Mouse (Mus musculus) spleen, embryonic (tissue): ENCODE data around the gene Fuz.

Source experiments
- CTCF ChIA-PET: fragments of 350-600 bp; sonication (Branson Sonifier 250); formaldehyde crosslinking; loops from one replicate; lab custom pipeline; 2022; lab: Charles Lee

The Fuz gene

DNA sequence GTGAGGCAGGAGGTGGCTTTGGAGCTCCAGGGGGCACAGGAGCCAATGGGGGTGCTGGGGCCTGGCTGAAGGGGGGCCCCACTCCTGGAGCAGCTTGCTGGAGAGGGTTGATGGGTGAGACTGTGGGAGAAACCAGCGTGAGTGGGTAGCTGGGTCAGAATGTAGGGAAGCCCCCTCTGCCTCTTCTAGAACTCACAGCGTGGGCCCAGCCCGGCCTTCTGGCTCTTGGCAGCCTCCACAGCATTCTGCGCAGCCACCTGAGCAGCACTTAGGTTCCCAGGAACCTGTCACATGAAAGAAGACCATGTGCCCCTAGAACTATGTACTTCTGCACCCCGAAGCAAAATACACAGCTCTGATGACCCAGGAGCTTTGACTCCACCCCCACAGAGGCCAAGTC is 11.2 kb upstream of the Fuz start:
- CTCF ChIA-PET, result interaction anchor here (0.6 kb wide), 1 partner anchor 101 kb away, joined by 3 read pairs; no protein-coding TSS in a partner anchor

DNA sequence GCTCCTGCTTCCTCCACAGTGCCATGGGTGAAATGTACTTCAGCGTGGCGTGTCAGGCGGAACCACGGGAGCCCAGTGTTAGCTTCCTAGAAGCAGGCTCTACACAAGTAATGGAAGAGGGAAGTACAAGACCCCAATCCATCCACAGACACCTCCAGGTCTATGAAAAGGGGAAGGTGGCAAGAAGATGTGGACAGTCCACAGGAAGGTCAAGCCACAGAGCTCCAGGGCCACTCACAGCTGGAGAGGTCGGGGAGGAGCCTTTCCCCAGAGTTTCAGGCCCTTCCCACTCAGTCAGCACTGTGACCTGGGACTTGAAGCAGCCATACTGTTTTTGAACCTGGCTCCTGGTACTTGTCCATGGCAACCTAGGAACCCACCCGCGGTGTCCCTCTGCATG is 8.9 kb upstream of the Fuz start:
- CTCF ChIA-PET, result no interaction called here

DNA sequence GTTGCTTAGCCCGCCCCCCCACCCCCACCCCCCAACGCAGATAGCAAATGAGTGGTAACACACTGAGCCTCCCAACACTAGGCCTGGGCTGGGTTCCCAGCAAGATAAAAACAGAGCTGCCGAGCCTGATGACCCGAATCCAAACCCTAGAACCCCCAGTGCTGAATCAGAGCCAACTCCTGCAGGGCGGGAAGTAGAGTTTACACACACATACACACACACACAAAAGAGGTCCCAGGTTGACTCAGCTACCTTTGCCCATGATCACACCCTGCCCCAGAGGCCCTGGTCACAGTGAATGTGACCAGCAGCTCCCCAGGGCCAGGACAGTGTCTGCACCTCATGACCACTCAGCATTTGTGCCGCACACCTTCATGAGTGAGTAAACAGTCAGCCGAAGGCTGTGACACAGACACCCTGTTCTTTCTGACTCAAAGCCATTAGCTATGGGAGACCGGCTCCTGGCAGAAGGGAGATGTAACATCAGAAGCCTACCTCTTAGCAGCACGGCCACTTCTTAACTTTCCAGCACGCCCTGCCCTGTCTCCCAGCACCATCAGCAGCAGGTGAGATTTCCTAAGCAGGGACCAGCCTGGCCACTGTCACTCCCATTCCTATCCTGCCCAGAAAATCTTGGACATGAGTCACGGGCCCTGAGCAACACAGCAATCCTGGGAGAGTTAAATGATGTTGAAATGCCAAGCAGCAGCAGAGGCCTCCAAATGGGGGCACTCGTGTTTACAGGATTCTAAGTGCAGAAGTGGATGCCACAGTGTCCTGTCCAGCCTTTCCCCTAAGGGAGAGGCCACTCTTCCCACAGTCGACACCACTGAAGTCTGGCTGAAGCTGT is 7.4 kb upstream of the Fuz start:
- CTCF ChIA-PET, result no interaction called here

DNA sequence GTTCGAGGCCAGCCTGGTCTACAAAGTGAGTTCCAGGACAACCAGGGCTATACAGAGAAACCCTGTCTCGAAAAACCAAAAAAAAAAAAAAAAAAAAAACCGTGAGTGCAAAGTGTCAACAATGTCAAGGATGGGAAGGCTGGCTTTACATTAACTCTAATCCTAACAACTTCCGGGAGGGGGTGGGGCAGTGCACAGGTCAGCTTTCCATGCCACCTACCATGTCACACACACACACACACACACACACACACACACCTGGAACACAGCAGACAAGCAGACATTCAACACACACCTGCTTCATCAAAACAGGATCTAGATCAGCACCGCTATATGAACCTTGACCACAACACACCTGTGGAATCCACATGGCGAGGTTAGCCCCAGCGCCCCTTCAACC is 5.7 kb upstream of the Fuz start:
- CTCF ChIA-PET, result no interaction called here

DNA sequence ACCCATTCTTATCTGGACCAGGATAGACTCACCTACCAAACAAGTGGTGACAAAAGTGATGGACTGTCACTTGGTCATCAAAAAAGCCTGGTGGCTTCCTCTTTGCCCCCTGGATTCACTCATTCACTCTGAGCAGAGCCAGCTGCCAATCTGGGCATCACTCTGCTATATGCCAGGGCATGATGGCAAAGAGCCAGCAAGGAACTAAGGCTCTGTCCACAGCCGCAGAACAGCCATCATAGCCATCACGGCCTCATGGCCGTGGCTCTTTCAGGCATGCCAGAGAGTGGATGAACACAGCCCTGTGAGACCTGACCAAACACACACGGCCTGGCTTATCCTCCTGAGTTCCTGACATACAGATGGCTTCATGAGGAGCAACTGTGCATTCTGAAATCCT is 5.1 kb upstream of the Fuz start:
- CTCF ChIA-PET, result no interaction called here

DNA sequence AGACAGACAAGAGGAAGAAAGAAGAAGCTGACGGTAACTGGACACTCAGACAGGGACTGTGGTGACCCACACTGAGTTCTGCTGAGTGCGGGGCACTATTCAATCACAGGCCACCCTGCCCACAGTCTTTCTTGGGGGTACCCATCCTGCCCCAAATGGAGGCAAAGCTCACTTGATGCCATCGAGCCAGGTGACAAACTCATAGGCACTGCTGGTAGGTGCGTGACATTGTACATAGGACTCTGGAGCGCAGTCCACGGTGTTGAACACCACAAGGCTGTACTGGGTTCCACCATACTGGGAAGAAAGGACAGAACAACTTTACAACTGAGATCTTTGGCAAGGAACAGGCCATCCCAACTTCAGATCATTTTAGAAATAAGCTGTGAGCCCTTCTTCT is 4.3 kb upstream of the Fuz start:
- CTCF ChIA-PET, result interaction anchor here (0.6 to 1.4 kb wide), 3 partner anchors 22 to 670 kb away, joined by 3 read pairs; partner anchors contain the start of gene Ptov1

DNA sequence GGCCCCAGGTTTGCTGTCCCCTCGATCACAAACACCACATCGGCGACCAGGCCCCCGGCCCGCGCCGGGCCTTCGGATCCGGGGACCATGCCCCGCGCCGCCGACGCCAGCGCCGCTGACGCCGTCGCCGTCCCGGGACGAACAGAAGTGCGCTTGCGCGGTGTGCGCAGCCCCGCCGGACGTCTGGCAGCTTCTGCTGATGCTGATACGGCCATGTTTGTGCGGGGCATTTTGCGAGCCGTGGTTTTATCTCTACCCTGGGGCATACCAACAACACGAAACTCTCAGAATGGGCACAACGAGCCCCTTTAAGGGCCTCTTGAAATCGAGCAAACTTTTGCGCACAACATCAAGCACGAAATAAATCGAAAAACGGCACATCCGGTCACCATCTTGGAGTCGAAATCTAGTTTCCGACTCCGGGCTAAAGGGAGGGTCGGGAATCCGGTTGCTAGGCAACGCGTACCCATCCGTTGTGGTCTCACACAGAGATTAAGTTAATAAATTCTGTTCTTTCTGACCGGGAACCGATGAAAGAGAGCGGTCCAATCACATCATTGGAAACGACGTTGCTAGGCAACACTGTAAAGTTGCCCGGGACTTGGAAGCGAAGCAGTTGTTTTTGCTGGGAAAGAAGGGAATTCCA is 3.5 kb upstream of the Fuz start, which contains the start of gene Med25:
Gene Med25, minus strand, starts transcription at position 437 of the 646 bp plus-strand sequence.
- CTCF ChIA-PET, result interaction anchor here (0.6 to 1.4 kb wide), 3 partner anchors 23 to 669 kb away, joined by 3 read pairs; partner anchors contain the start of gene Ptov1

DNA sequence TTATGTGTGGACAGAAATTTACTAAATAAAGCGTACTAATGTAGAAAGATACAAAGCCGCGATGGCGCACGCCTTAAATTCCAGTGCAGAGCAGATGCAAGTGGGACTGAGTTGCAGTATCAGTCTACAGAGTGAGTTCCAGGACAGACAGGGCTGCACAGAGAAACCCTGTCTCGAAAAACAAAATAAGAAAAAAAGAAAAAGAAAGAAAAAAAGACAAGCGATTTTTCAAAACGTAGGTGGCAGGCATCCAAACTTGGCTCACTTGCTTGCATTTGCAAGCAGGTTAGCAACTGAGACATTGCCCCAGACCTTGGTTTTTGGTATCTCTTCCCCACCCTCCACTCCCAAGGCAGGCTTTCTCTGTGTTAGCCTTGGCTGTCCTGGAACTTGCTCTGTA is 2.7 kb upstream of the Fuz start:
- CTCF ChIA-PET, result no interaction called here

DNA sequence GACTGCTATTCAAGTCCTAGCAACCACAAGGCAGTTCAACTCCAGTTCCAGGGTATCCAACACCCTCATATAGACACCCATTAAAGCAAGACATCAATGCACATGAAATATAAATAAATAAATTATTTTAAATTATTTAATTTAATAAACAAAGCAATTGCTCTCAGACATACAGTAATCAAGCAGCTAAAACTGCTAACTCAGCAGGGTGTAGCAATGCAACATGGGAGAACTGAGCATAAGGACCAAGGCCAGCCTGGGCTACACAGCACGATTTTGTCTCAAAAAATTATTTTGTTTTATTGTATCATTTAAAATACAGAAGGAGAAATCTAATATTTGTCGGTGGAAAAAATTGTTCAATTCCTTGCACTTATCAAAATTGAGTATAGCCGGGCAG is 1.7 kb upstream of the Fuz start:
- CTCF ChIA-PET, result no interaction called here

DNA sequence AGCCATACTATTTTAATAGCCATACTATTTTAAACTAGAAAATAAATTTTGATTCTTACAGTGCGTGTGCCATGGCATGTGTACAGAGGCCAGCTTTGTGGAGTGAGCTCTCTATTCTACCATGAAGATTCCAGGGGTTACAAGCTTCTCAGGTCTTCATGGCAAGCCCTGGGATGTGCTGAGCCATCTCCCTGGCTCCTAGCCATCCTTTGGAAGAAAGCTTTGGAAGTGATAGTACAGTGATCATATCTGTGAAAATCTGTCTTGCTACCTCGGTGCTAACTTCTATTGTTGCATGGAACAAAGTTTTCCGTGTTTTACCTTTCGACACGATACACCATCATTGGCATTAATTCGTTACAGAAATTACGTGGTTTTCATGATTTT is 680 bp upstream of the Fuz start:
- CTCF ChIA-PET, result interaction anchor here (0.9 kb wide), 1 partner anchor 36 kb away, joined by 9 read pairs; no protein-coding TSS in a partner anchor

DNA sequence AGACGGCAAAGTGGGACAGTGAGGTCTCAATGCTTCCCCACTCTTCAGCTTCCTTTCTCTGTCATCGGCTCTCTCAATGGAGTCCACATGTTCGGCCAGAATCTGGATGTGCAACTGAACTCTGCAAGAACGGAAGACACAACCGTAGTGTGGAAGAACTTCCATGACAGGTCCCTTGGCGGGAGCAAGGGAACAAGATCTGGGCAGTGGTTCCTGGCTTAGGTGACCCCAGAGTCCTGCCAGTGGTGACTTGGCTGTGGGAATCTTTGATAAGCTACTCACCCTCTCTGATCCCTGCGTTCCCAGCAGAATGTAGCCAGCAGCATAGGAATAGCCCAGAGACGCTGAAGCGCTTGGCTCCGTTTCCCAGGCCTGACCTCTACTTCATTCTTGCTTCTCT is 620 bp downstream of the Fuz start:
- CTCF ChIA-PET, result interaction anchor here (1.4 kb wide), 1 partner anchor 24 kb away, joined by 3 read pairs; no protein-coding TSS in a partner anchor

DNA sequence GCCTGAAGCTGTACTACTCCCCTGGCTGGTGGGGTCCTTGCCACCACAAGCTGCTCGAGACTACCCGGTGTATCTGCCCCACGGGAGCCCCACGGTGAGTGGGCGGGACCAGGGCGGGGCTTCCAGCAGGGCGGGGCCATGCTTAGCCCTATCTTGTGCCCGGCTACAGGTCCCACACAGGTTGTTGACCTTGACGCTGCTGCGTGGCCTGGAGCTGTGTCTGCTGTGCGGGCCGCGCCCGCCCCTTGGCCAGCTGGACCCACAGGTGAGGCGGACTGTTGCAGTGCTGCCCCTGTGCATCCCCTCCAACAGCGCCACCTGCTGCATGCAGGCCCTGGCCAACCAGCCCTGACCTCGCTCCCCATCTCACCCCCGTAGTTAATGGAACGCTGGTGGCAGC is 2.7 kb downstream of the Fuz start:
- CTCF ChIA-PET, result interaction anchor here (0.6 kb wide), 1 partner anchor 118 kb away, joined by 5 read pairs; the partner anchor contains the start of gene Scaf1

DNA sequence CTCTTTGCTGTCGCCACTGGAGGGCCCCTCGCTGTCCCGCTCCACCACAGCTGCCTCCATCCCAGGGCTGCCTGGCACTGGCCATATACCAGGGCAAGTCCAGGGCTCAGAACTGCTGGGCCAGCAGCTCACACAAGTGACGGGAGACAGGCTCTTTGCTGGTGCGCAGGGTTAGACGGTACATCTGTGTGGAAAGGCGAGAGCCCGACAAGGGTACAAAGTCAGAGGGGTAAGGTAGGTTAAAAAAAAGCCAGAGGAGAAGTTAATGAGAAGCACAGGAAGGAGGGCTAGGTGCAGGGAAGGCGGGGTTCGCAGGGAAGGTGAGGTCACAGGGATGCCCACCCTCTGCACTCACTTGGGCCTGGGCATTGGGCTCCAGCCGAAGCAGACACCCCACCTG is 4.8 kb downstream of the Fuz start:
- CTCF ChIA-PET, result interaction anchor here (0.7 kb wide), 1 partner anchor 106 kb away, joined by 4 read pairs; no protein-coding TSS in a partner anchor

DNA sequence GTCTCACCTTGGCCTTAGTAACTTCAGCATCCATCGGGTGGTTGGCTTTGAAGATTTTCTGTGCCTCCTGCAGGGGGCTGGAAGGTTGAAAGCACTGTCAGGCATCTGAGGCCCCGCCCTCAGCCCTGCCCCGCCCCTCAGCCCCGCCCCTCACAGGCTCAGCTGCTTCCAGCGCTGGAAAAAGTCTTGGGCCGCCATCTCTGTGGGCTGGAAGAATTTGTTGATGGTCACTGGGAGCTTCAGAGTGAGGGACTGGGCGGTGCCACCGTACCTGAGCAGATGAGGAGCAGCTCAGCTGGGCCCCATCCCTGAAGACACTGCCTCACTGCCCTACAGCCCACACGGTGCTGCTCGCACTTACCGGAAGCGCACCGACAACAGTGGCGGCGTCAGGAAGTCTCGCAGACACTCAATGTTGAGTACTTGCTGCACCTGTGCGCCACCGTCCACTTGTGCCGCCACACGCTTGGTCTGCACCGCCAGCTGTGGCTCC is 5.4 kb downstream of the Fuz start:
- CTCF ChIA-PET, result interaction anchor here (0.5 to 0.7 kb wide), 2 partner anchors 52 to 107 kb away, joined by 3 to 4 read pairs; no protein-coding TSS in a partner anchor

DNA sequence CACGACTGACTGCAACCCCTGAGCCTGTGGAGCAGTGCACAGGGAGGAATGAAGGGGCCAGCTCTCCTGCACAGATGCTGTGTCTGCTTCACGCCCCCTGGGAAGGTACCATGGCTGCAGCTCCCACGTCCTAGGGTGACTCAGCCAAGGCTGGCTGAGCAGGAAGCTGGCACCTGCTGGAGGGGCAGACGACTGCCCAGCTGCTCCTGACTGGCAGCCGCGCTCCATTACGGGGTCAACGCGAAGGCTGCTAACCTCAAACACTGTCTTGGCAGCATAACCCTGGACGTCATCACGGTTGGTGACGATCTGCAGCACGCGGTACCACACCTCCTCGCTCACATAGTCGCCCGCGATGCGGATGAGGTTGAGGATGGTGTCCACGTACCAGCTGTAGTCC is 9.6 kb downstream of the Fuz start:
- CTCF ChIA-PET, result no interaction called here

DNA sequence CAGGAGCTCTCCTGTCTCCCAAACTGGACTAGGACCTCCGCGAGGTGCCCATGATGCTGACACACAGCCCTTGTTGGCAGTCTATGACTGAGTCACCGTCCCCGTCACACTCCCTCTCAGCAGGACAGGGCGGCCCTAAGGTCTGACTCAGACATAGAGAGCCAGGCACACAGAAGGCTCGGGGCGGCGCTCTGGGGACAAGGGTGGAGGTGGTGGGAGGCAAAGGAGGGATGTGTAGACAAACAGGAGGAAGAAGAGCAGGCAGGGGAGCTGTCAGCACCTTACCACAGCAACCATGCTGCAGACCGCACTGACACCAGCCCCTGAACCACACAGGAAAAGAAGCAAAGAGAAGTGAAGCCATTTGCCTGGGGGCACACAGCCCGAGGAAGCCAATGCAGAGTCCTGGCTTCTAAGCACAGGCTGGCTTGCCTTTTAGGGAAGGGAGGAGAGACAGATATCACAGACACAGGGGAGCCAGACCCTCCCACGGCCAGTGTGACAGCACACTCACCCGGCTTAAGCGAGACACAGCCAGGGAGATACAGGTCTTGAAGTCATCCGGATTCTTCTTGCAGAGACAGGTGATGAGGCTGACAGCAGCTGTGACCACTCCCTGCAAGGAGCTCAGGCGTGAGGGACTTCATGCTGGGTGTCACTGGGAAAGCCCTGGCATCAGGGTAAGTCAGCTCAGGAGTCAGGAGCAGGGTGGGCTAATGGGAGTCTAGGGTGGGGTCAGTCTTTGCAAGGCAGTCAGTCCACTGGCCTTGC is 13.0 kb downstream of the Fuz start:
- CTCF ChIA-PET, result no interaction called here

DNA sequence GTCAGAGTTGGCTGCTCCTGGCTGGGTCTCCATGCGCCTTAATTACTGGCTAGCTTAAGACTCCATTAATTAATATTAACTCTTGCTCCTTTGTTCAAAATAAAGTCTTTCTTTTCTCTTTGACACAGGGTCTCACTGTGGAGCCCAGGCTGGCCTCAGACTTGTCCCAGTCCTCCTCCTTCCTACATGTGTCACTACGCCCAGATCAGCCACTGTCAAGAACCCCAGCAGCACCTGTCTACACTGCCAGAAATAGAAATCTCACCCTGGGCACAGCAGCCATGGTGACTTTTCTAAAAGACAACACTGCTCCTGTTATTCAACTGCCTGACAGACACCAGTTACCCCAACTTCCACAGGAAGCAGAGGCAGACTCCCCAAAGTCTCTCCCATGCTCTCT is 18.5 kb downstream of the Fuz start:
- CTCF ChIA-PET, result no interaction called here

DNA sequence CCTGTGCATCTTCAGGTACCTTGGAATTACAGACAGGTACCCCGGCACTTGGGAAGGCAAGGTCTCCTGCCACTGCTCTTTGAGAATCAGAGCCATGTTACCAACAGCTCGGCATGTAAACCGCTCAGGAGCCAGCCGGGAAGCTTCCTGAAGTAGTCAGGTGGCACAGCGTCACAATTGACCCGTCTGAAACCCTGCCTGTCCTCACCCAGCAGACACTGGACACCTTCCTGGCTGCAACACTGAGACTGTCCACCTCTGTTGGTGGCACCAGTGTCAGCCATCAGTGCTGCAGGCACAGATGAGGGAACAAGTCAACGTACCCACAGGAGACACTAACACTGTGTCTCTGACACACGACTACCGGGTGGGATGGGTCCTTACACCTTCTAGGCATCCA is 19.4 kb downstream of the Fuz start:
- CTCF ChIA-PET, result no interaction called here

DNA sequence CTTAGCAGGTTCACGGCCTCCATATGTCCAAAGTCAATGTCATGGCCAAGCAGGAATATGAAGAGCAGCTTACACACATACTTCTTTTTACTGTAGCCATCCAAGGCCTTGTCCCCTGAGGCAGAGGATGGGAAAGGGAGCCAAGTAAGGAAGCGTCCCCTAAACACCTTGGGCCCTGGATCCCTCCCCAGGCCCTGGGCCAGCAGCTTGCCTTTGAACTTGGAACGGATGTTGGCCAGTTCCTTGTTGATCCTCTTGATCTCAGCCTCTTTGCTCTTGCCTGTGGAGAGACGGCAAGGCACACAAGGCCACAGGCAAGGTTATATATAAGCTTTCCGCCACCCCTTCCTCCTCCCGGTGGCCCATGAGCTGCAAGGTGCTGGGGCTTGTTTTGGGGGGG is 20.3 kb downstream of the Fuz start:
- CTCF ChIA-PET, result no interaction called here

DNA sequence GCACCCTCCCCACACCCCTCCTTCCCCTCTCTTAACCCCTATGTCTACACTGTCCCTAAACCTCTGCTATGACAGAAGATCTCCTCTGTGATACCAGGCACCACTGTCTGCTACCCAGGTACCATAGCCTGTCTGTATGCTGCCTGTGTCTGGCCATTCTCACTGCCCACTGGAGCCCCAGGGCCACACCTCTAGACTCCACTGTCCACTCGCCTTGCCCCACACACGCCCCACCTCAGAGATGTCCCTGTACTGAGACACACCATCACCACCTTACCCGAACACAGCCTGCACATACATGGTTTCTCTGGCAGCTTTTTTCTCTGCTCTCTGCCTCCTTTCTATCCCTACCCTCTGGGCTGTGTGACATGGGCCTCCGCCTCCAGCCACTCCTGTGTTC is 21.0 kb downstream of the Fuz start:
- CTCF ChIA-PET, result no interaction called here

DNA sequence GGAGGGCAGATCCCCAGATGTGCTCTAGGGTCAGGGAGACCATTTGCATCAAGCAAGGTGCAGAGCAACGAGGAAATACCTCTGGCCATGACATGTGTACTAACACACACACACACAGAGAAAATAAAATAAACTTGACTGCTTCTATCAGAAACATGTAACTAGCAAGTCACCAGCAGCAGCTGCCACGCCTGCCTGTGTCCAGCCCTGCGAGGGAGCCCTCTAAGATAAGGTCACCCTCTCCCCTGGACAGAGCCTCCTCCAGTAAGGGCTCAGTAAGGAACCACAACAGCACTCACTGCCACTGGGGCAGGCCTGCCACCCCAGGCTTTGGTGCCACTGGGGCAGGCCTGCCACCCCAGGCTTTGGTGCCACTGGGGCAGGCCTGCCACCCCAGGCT is 22.3 kb downstream of the Fuz start:
- CTCF ChIA-PET, result no interaction called here

DNA sequence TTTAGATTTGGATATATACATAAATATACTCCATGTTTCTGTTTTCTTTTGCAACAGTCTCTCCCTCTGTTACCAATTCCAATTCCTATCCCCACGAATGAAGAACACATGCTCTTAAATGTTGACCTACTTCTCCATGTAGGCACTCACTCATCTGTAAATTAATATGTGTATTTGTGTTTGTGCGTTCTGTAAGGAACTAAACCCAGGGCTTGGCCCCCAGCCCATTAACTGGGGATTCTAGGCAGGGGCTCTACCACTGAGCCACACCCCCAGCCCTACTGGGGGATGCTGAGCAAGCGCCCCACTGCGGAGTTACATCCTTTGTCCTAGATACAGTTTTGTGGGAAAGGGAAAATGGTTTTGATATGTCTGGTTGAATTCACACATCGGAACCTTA is 23.2 kb downstream of the Fuz start:
- CTCF ChIA-PET, result no interaction called here
